Mouse (Mus musculus) MEL (cell line): ENCODE results near the gene Robo3. TPM values are rescaled to one million over a fixed set of nuclear protein-coding genes. Genes with fewer than 3 reads are reported as not detected.
A peak's percentile ranks its signal among the peaks of the same experiment; 100 is the strongest.

ENCODE experiments used
- DNase-seq: peaks from one replicate; pipeline ENCODE4 v3.0.0; 2011; ENCODE audit warnings: low read depth, low spot score
- H3K27ac ChIP-seq: 2 replicates; pipeline ENCODE4 v1.5.1; 2012; ENCODE audit warnings: low read depth, mild to moderate bottlenecking, control low read depth, low read length, moderate library complexity; ENCODE audit not compliant: control insufficient read depth
- H3K27me3 ChIP-seq, 2 experiments: fragments of 150-350 bp in 1 of 2; sonication (generic) in 1 of 2; 2 replicates each; pipeline ENCODE4 v1.6.1; 2012; ENCODE audit warnings: low read length in 2 of 2, mild to moderate bottlenecking in 2 of 2, improper control_type of control experiment in 1 of 2, moderate library complexity in 1 of 2; ENCODE audit not compliant: insufficient read depth in 2 of 2, control insufficient read depth in 1 of 2
- H3K36me3 ChIP-seq, 2 experiments: 2 replicates each; pipeline ENCODE4 v1.6.1; 2012 to 2014; ENCODE audit warnings: low read length in 2 of 2, improper control_type of control experiment in 1 of 2, inconsistent platforms in 1 of 2, mild to moderate bottlenecking in 1 of 2; ENCODE audit not compliant: insufficient read depth in 2 of 2, control insufficient read depth in 1 of 2
- H3K4me1 ChIP-seq, 2 experiments: fragments of 150-350 bp in 1 of 2; sonication (generic) in 1 of 2; 2 replicates each; pipeline ENCODE4 v1.6.1; 2012; ENCODE audit warnings: low read length in 2 of 2, improper control_type of control experiment in 1 of 2, mild to moderate bottlenecking in 1 of 2; ENCODE audit not compliant: insufficient read depth in 2 of 2, control insufficient read depth in 1 of 2
- H3K4me3 ChIP-seq, 2 experiments: fragments of 150-350 bp in 1 of 2; sonication (generic) in 1 of 2; 2 replicates each; pipeline ENCODE4 v1.5.1; 2012; ENCODE audit warnings: low read depth in 2 of 2, low read length in 2 of 2, mild to moderate bottlenecking in 2 of 2, moderate library complexity in 2 of 2, control low read depth in 1 of 2, improper control_type of control experiment in 1 of 2; ENCODE audit not compliant: control insufficient read depth in 1 of 2, insufficient read depth in 1 of 2
- H3K79me2 ChIP-seq: 2 replicates; pipeline ENCODE4 v1.6.1; 2012; ENCODE audit warnings: mild to moderate bottlenecking, low read length, moderate library complexity; ENCODE audit not compliant: control insufficient read depth, poor library complexity, insufficient read depth
- H3K9ac ChIP-seq: 2 replicates; pipeline ENCODE4 v1.6.1; 2012; ENCODE audit warnings: low read depth, mild to moderate bottlenecking, control low read depth, low read length, moderate library complexity; ENCODE audit not compliant: control insufficient read depth, poor library complexity, severe bottlenecking
- H3K9me3 ChIP-seq: fragments of 150-350 bp; sonication (generic); replicated peaks from 2 replicates; pipeline ENCODE4 v1.6.1; 2012; ENCODE audit warnings: mild to moderate bottlenecking, low read length, improper control_type of control experiment, moderate library complexity; ENCODE audit not compliant: insufficient read depth
- CHD1 ChIP-seq: IDR thresholded peaks from 2 replicates; pipeline ENCODE4 v1.6.1; 2012; ENCODE audit warnings: low read depth, mild to moderate bottlenecking, inconsistent platforms, low read length, improper control_type of control experiment
- EP300 ChIP-seq, 2 experiments: IDR thresholded peaks; 2 replicates each; pipeline ENCODE4 v1.6.1; 2011; ENCODE audit warnings: improper control_type of control experiment in 2 of 2, low read length in 2 of 2, low read depth in 1 of 2, mild to moderate bottlenecking in 1 of 2
- JUND ChIP-seq: IDR thresholded peaks from 2 replicates; pipeline ENCODE4 v1.6.1; 2011; ENCODE audit warnings: low read depth, mild to moderate bottlenecking, improper control_type of control experiment, low read length
- MAX ChIP-seq: IDR thresholded peaks from 2 replicates; pipeline ENCODE4 v1.6.1; 2011; ENCODE audit warnings: low read length, improper control_type of control experiment
- MAZ ChIP-seq: IDR thresholded peaks from 2 replicates; pipeline ENCODE4 v1.6.1; 2012; ENCODE audit warnings: low read depth, mild to moderate bottlenecking, inconsistent platforms, low read length, improper control_type of control experiment
- POLR2A ChIP-seq, 2 experiments: IDR thresholded peaks; 2 replicates each; pipeline ENCODE4 v1.6.1; 2011 to 2012; ENCODE audit warnings: low read length in 2 of 2, mild to moderate bottlenecking in 2 of 2, control low read depth in 1 of 2, improper control_type of control experiment in 1 of 2, low read depth in 1 of 2, moderate library complexity in 1 of 2; ENCODE audit not compliant: control insufficient read depth in 1 of 2, insufficient read depth in 1 of 2, poor library complexity in 1 of 2
- POLR2AphosphoS2 ChIP-seq: IDR thresholded peaks from 2 replicates; pipeline ENCODE4 v1.6.1; 2011; ENCODE audit warnings: low read length, improper control_type of control experiment
- RCOR1 ChIP-seq: IDR thresholded peaks from 2 replicates; pipeline ENCODE4 v1.6.1; 2012; ENCODE audit warnings: low read depth, mild to moderate bottlenecking, inconsistent platforms, low read length, improper control_type of control experiment
- SIN3A ChIP-seq: IDR thresholded peaks from 2 replicates; pipeline ENCODE4 v1.6.1; 2012; ENCODE audit warnings: low read length, improper control_type of control experiment, inconsistent platforms
- TAL1 ChIP-seq: IDR thresholded peaks from 2 replicates; pipeline ENCODE4 v1.6.1; 2012; ENCODE audit warnings: mild to moderate bottlenecking, inconsistent platforms, low read length, moderate library complexity, mixed read lengths
- UBTF ChIP-seq: IDR thresholded peaks from 2 replicates; pipeline ENCODE4 v1.6.1; 2012; ENCODE audit warnings: low read depth, mild to moderate bottlenecking, inconsistent platforms, low read length, improper control_type of control experiment, moderate library complexity, borderline replicate concordance; ENCODE audit not compliant: insufficient read depth
- ZC3H11A ChIP-seq: IDR thresholded peaks from 2 replicates; pipeline ENCODE4 v1.6.1; 2012; ENCODE audit warnings: low read depth, mild to moderate bottlenecking, inconsistent platforms, low read length, improper control_type of control experiment
- ZKSCAN1 ChIP-seq: IDR thresholded peaks from 2 replicates; pipeline ENCODE4 v1.6.1; 2012; ENCODE audit warnings: low read depth, mild to moderate bottlenecking, inconsistent platforms, low read length, improper control_type of control experiment, moderate library complexity
- polyA plus RNA-seq, 2 experiments: library from polyadenylated mRNA; stranded (reverse) in 1 of 2; unstranded in 1 of 2; fragments of >175 nt in 1 of 2; fragments of >200 nt in 1 of 2; gene quantifications; 2 replicates each; pipeline versions ENCODE4 v1.2.1 to v1.2.4; 2012; ENCODE audit warnings: low replicate concordance in 2 of 2, low read depth in 1 of 2; ENCODE audit not compliant: insufficient read length in 2 of 2, insufficient read depth in 1 of 2, missing spikeins in 1 of 2
- total RNA-seq: library from RNA; depleted of rRNA; stranded (reverse); fragments of 300-350 nt; gene quantifications from 2 replicates; pipeline ENCODE4 v1.2.3, GENCODE M21; 2012

Gene Robo3
- total and polyA plus RNA-seq, 3 experiments: not detected

- TF ChIP-seq MAZ: no peak
Measured at GRCm38 (mm10) chr9:37420676-37421075, 12.4 kb downstream of the Robo3 start (continued).

DNA sequence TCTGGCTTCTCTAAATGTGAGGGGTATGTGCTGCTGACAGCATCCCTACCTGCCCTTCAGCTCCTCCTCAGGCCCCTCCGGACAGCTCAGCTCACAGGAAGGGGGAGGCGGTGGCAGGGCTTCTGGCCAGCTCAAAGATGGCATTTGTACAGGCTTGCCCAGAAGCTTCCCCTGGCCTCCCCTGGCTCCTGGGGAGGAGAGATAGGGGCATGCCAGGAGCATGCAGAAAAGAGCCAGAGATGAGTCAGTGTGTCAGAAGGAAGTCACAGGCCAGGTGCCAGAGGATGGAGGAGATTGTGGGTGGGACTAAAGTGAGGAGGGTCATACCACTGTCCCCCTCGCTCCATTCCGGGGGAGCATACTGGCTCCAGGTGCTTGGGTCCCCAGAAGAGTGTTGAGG, 14.3 kb downstream of the Robo3 start:
- no peaks in the 10 kb centered on the region for H3K9me3 ChIP-seq
- no peak overlapping the region for H3K27ac ChIP-seq
- peak; percentile 36 for DNase-seq
- peaks cover 0 to 5% of the 10 kb centered on the region in 2 experiments; a peak in 1 of 4 replicates for H3K4me1 ChIP-seq
- H3K27me3 ChIP-seq: peaks cover 7 to 13% of the 10 kb centered on the region in 2 experiments
- no peak overlapping the region for H3K4me3 ChIP-seq
- H3K36me3 ChIP-seq: no peaks in the 10 kb centered on the region; a peak in 1 of 4 replicates
- H3K9ac ChIP-seq: no peak overlapping the region
- no peak for TF ChIP-seq RCOR1
- TF ChIP-seq CHD1: no peak
- TF ChIP-seq UBTF: no peak
- no peak for TF ChIP-seq JUND
- TF ChIP-seq TAL1: peak; percentile 36
- no peak for TF ChIP-seq MAZ
- TF ChIP-seq EP300 (IDR thresholded peaks at IDR 0.05; ENCODE audit: low read depth in 1 of 2, low read length in 2 of 2): 0 out of 4 replicates have a peak, but pooled peaks of 1 of the 2 experiments have one; percentile 12
- TF ChIP-seq POLR2AphosphoS2: no peak
- H3K79me2 ChIP-seq: no peaks in the 10 kb centered on the region

GRCm38 (mm10) chr9:37414666-37415065, 18.4 kb downstream of the Robo3 start:
- no peak for TF ChIP-seq SIN3A
- no peak for TF ChIP-seq POLR2A (IDR thresholded peaks at IDR 0.05; ENCODE audit: control insufficient read depth in 1 of 2, insufficient read depth in 1 of 2, low read depth in 1 of 2, low read length in 2 of 2, poor library complexity in 1 of 2)
- no peak for TF ChIP-seq MAX
- no peak for TF ChIP-seq ZKSCAN1
- DNase-seq: no peak
- Histone ChIP-seq H3K36me3 (no peaks in the 10 kb centered on the region), H3K4me3 (no peak overlapping the region), H3K27ac (no peak overlapping the region), H3K27me3 (peaks cover 20 to 30% of the 10 kb centered on the region in 2 experiments), H3K9ac (no peak overlapping the region), H3K79me2 (no peaks in the 10 kb centered on the region), H3K9me3 (no peaks in the 10 kb centered on the region), H3K4me1 (no peaks in the 10 kb centered on the region)

DNA sequence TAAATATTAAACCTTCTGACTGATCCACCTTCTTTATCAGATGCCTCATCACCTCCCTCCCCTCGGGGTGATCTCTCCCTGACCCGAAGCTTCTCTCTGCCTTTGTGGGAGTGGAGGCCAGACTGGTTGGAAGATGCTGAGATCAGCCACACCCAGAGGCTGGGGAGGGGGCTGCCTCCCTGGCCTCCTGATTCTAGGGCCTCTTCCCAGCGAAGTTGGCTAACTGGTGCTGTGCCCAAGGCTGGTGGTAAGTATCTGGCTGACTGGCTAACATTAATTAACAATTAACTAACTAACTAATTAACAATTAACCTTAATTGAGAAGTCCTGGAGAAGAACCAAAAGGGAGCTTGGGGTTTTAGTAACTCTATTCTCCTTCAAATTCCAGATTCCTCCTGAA, 20.1 kb downstream of the Robo3 start:
- Histone ChIP-seq H3K27ac (no peak overlapping the region), H3K79me2 (no peaks in the 10 kb centered on the region), H3K36me3 (no peaks in the 10 kb centered on the region), H3K27me3 (peaks cover 20 to 43% of the 10 kb centered on the region in 2 experiments), H3K4me1 (no peaks in the 10 kb centered on the region), H3K4me3 (no peak overlapping the region), H3K9ac (no peak overlapping the region), H3K9me3 (no peaks in the 10 kb centered on the region)
- TF ChIP-seq RCOR1 (no peak), POLR2AphosphoS2 (no peak), ZC3H11A (no peak)
- DNase-seq: no peak
